Mouse (Mus musculus): ENCODE results near the gene Sh3pxd2b.

Sh3pxd2b gene

GRCm38 (mm10) chr11:32340476-32341473, 6.8 kb upstream of the Sh3pxd2b start:
- DNase-seq (ENCODE audit: low read depth, low spot score), result peak; percentile 74

GRCm38 (mm10) chr11:32342770-32343191, 4.8 kb upstream of the Sh3pxd2b start:
- DNase-seq (ENCODE audit: low read depth, low spot score), result peak; percentile 78

- no peak for DNase-seq (ENCODE audit: low read depth, low spot score)
Observed at GRCm38 (mm10) chr11:32343350-32343749, 4.3 kb upstream of the Sh3pxd2b start.

DNA sequence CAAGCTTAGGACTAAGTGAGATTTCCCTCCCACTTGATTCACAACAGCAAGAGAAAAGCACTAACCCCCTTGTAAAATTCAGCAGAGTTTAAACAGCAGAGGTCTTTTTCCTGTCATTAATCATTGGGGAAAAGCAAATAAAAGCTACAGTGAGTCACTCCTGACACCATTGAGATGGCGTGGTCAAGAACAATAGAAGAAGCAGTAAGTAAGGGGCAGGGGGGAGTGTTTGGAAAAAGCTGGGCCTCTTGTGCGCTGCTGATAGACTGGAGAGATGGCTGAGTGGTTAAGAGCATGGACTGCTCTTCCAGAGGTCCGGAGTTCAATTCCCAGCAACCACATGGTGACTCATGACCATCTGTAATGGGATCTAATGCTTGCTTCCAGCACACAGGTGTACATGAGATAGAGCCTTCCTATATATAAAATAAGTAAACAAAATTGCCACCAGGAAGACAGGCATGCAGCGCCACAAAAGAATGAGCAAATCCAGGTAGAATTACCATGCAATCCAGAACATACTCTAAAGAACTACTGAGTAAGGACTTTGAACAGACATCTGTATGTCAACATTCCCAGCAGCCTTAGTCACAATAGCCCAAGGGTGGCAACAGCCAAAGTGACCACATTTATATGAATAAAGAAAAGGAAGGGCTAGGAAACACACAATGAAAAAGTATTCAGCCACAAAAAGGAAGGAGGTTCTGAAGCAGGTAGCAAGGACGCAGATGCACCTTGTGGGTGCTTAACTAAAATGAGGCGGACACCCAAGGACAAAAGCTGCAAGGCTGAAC, 1.9 kb upstream of the Sh3pxd2b start:
- peak; percentile 84 for DNase-seq (ENCODE audit: low read depth, low spot score)

- DNase-seq (ENCODE audit: low read depth, low spot score), result no peak
Observed at GRCm38 (mm10) chr11:32347264-32347606, 385 bp upstream of the Sh3pxd2b start.

DNA sequence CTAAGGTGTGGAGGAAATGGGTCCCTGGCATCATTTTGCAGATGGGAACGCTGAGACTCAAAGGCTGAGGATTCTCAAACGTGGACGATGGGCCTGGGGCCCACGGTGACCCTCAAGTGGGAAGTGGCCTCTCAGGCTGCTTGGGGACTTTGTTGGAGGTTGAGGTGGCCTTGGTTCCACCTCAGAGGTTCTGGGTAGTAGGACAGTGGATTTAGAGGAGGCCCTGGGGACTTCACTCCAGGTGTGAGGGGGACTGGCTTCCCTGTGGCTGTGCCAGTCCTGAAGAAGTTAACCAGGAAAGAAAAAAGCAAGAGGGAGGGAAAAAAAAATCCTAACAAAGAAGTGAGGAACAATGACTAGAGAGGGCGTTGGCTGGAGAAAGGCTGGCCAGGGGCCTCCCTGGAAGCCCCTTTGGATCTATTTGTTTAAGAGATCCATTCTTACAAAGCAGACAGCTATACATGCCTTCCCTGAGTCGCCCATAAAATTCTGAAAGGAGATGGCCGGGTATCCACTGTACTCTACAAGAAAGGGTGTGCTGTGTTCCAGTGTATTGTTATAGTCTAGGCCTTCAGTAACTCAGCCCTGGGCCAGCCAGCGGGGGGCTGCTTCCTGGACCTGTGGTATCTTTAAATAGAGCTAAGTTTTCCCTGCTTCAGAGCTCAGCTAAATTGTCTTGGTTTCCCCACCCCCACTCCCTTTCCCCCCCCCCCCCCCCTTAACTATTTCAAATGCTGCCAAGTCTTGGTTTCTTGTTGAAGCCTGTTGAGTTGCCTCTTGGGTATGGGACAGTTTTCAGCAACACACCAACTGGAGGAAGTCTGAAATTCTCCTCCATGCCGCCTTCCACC, 1.0 kb downstream of the Sh3pxd2b start:
- DNase-seq (ENCODE audit: low read depth, low spot score), result peak; percentile 38

DNA sequence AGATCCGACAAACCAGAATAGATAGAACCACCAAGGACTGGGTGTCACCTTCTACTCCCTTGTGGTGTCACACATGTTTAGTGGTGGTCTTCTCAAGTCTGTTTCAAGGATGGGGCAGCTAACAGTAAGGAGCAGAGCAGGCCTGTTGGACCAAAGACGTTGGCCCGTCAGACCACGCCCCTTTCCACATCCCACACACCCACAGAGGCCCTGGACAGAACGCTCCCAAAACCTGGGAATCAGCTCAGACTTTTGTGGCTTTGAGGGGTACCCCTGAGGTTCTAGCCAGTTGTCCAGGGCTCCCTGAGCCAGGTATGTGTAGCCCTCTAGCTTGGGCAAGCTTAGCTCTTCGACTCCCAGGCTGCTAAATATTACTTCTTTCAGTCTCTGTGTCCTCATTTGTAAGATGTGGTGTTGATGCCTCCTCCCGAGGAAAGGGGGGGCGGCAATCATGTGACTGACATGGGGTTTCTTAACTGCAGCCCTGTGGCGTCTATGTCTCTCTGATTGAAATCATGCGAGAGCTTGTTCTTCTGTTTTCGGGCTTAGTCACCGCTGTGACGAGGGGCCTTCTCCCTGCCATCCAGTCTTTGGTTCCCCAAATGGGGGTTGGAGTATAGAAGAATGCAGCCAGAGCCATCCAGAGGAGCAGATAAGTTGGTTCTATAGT, 1.8 kb downstream of the Sh3pxd2b start:
- peak; percentile 50 for DNase-seq (ENCODE audit: low read depth, low spot score)

DNA sequence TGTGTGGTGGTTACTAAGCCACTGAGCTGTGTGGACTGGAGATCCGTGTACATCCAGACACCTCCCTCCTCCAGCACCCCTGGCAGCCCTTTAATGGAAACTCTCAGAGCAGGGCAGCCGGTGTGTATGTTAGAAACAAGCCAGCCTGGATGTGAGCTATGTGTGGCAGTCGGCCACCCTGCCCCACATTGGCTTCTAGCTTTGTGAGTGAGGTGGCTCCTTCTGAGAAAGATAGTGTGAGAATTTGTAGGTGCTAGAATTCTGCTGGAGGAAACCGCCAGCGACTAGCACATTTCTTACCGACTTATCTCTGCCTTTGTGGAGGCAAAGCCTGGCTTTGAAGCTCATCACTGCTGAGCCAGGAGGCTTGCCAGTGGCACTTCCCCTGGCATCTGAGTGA, 5.3 kb downstream of the Sh3pxd2b start:
- DNase-seq (ENCODE audit: low read depth, low spot score), result no peak

DNA sequence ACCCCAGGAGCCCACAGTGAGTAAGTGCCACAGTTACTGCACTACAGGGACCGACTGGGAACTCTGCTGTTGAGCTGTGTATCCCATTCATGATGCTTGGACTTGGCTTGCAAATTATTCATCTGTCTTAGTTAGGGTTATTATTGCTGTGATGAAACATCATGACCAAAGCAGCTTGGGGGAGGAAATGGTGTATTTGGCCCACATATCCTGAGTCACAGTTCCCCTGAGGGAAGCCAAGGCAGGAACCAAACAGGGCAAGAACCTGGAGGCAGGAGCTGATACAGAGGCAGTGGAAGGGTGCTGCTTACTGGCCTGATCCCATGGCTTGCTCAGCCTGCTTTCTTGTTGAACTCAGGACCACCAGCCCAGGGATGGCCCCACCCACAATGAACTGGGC, 7.8 kb downstream of the Sh3pxd2b start:
- DNase-seq (ENCODE audit: low read depth, low spot score), result peak; percentile 68

DNA sequence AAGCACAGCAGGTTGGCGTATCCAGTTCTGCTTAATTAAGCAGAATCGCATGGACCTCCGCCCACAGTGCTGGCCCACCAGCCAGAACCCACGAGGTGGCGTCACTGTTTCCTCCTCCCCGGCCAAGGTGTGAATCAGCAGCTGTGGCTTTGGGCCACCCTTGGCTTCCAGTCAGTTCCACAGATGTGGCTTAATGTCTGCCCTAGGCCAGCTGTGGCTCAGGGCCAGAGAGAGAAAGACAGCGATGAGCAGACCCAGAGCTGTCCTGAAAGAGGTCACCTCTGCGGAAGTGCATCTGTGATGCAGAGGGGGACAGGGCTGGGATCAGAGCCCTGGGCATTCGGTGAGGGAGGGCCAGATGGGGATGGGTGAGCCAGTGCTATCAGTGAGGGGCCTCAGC, 10.1 kb downstream of the Sh3pxd2b start:
- peak; percentile 91 for DNase-seq (ENCODE audit: low read depth, low spot score)

GRCm38 (mm10) chr11:32358399-32358798, 10.8 kb downstream of the Sh3pxd2b start:
- peak; percentile 60 for DNase-seq (ENCODE audit: low read depth, low spot score)

- DNase-seq (ENCODE audit: low read depth, low spot score), result peak; percentile 91
Observed at GRCm38 (mm10) chr11:32359566-32359965, 11.9 kb downstream of the Sh3pxd2b start.

DNA sequence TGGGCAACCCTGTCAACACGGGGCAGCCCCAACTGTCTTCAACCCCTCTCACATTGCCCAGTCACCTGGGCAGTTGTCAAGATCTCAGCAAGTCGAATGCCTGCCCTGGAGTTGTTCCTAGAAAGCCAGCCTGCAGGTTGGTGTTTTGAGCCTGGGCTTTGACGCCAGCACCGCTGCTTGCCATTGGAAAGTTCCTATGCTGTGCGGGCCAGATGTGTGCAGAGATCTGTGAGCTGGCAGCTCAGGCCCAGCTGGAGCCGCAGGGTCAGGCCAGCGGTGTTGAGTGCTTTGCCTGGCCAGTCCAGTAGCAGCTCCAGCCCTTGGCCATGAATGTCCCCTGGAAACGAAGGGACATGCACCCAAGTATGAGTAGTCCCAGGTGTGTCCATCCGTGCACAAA, 14.2 kb downstream of the Sh3pxd2b start:
- DNase-seq (ENCODE audit: low read depth, low spot score), result no peak

DNA sequence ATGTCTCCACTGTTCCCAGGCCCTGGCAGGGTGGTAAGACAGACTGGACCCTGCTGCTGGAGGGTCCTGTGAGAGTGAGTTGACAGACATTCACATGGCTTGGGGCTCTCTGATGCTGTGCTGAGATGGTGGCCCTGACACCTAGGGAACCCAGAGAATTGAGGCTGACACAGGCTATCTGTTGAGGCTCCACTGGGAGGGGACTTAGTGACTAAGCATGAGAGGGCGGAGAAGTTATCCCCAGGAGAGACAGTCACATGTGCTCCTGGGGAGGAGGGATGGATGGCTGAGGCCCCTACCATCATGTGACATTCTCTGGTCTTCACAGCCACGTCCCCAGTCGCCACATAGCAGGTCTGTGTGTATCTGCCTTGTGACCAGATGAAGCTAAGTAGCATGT, 15.6 kb downstream of the Sh3pxd2b start:
- DNase-seq (ENCODE audit: low read depth, low spot score), result peak; percentile 70

DNA sequence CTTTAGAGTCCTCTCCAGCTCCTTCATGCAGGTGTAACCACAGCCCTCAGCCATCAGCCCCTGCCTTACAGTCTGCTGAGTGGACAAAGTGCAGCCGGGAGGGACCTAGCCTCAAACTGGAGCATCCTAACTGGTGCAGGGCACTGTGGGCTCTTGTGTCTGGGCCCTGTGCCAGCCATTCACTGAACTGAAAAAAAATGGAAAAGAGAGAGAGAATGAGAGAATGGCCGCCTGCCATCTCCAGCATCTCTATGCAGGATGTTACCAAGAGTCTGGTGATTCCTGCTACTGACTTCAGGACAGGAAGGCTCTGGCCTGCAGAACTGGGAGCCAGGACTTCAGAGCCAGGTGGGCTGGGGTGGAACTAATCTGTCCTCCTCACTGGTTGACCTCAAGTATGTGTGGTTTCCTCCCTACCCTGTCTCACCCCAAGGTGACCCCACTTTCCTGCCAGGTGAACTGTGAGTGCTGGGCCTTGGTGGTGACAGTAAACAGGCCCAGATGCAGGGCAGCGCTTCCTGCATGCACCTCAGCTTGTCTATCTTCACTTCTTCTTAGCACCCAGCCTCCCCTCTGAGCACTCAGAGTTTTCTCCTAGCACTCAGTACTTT, 16.1 kb downstream of the Sh3pxd2b start:
- DNase-seq (ENCODE audit: low read depth, low spot score), result peak; percentile 87

- peak; percentile 41 for DNase-seq (ENCODE audit: low read depth, low spot score)
Observed at GRCm38 (mm10) chr11:32364375-32364774, 16.8 kb downstream of the Sh3pxd2b start.

DNA sequence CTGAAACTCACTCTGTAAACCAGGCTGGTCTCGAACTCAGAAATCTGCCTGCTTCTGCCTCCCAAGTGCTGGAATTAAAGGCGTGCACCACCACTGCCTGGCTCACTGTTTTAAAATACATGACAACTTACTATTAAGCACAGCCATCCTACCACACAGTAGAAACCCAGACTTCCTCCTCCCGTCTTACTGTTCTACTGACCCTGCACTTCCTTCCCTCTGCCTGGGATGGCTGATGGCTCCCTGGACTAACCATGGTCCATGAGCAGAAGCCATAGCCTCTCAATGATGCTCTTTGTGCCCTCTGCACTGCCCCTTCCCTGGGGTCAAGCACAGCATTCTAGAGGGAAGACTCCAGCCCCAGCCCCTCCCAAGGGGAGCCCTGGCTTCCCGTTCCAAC, 17.9 kb downstream of the Sh3pxd2b start:
- DNase-seq (ENCODE audit: low read depth, low spot score), result no peak

DNA sequence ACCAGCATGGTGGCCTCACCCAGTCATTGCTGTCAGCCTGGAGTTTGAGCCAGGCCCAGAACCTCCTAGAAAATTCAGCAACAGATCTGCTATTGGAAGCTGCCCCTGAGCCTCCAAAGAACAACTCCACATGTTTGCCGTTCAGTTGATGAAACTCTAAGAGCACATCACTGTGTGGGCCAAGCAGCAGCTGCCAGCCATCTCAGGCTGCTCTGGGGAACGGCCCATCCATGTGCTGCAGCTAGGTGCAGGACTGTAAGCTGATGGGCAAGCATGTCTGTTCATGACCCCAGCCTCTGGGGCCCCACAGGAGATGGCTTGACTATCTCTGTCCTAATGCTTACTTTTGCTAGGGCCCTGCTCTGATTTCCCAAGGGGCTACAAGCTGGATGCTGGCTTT, 19.4 kb downstream of the Sh3pxd2b start:
- DNase-seq (ENCODE audit: low read depth, low spot score), result no peak

- DNase-seq (ENCODE audit: low read depth, low spot score), result no peak
Observed at GRCm38 (mm10) chr11:32368986-32369385, 21.4 kb downstream of the Sh3pxd2b start.

- no peak for DNase-seq (ENCODE audit: low read depth, low spot score)
Observed at GRCm38 (mm10) chr11:32370881-32371280, 23.3 kb downstream of the Sh3pxd2b start.

Measured in 3T3-L1 (cell line).